ENCODE assay signal across 19 mouse cellular contexts in the genomic region with DNA sequence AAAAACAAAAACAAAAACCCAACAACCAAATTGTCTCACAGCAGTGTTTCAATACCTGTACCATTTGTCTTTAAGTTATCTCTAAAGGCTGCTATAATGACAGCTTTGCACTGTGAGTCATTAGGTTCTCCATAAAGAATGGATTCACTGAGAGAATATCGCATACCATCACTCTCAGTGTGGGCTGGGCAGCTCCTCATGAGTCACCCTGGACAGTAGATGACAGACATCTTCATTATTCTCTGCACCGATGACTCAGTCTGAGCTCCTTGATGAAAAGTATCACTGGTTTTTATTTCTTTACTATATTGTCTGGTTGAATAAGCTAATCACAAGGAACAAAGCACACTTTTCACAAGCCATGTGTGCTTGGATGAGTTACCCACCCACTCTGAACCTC.
DNase-seq lines count a peak whose midpoint lies in the region; ATAC-seq and TF ChIP-seq lines count a peak whose summit lies in the region.
"Had no signal": no experiment of that assay in that cellular context is flagged by ENCODE, and none has a peak within 500 bp of the region (broad histone marks: within the 10 kb centered on the region; RNA-seq: fewer than 3 reads in every experiment).

No protein-coding gene starts in this region.

- no peak overlapping the region for H3K4me3 ChIP-seq in C2C12 (ENCODE audit: insufficient read depth, poor library complexity, severe bottlenecking)
- H3K4me3 ChIP-seq: embryonic facial prominence, embryonic 10.5 days; heart, embryonic 13.5 days had no signal

- H3ac ChIP-seq in C2C12 (ENCODE audit: control insufficient read depth, insufficient read length, low read depth): no peak overlapping the region

- H3K36me3 ChIP-seq in C2C12 (ENCODE audit: control insufficient read depth, insufficient read depth): no peaks in the 10 kb centered on the region
- H3K36me3 ChIP-seq: embryonic facial prominence, embryonic 10.5 days; heart, embryonic 13.5 days had no signal

- ATAC-seq in frontal cortex, adult (ENCODE audit: low TSS enrichment): peak; percentile 74; the same call in 1 of the 2 replicates
- peak; percentile 76 for ATAC-seq in Patski
- ATAC-seq: forebrain, embryonic 16.5 days; hindbrain, embryonic 16.5 days; inflammation-experienced regulatory T-cells, adult 6 months had no signal

- in situ Hi-C loops in Patski (cut with MboI; ENCODE audit: low pct_unique_long_range_greater_than_20kb): no loop called here

- no peak for DNase-seq in frontal cortex, postnatal 14 days (ENCODE audit: low spot score in 2 of 2)
- DNase-seq in 3134 (ENCODE audit: extremely low read depth, insufficient read length, low spot score): peak; percentile 26
- no peak for DNase-seq in Patski (ENCODE audit: low read depth, low spot score)
- DNase-seq in thymus, postnatal 0 days (ENCODE audit: low spot score): no peak
- no peak for DNase-seq in lung, postnatal 14 days
- DNase-seq: adrenal gland, postnatal 14 days; B cell, adult 2 months; cerebellum, adult 2 months; cerebellum, postnatal 10 days; gastrocnemius, postnatal 36 days; heart, postnatal 36 days; kidney, adult 11 months had no signal

- H3K79me3 ChIP-seq in C2C12 (ENCODE audit: low read depth): no peaks in the 10 kb centered on the region

- CTCF ChIA-PET in Patski (lab: Charles Lee): interaction anchor here (1.1 to 1.7 kb wide), 3 partner anchors 9 to 33 kb away, joined by 3 to 4 read pairs (median 3); no protein-coding TSS in a partner anchor

- POLR2A ChIA-PET in Patski (lab: Charles Lee): no interaction called here

- TF ChIP-seq CTCF in C2C12 (IDR thresholded peaks at IDR 0.05; ENCODE audit: control insufficient read depth, insufficient read depth, insufficient read length): no peak
- TF ChIP-seq CTCF in Patski (IDR thresholded peaks at IDR 0.05): no peak

- H3K27me3 ChIP-seq in C2C12 (ENCODE audit: control insufficient read depth, insufficient read depth, insufficient read length) (no peaks in the 10 kb centered on the region), Patski (no peaks in the 10 kb centered on the region)
- H3K27me3 ChIP-seq: heart, embryonic 13.5 days had no signal

- no peaks in the 10 kb centered on the region for H3K79me2 ChIP-seq in C2C12 (ENCODE audit: control insufficient read depth, insufficient read depth)

TF ChIP-seq in C2C12, 6 proteins besides CTCF, POLR2A, EP300 and RAD21:
- TF ChIP-seq USF1 (IDR thresholded peaks at IDR 0.05; ENCODE audit: low read depth) (no peak), MYOG (IDR thresholded peaks at IDR 0.05; ENCODE audit: control insufficient read depth, extremely low read depth, insufficient read length) (no peak), MYOD1 (IDR thresholded peaks at IDR 0.05; ENCODE audit: control insufficient read depth, insufficient read length, low read depth) (no peak), MAX (IDR thresholded peaks at IDR 0.05) (peak; percentile 22), CEBPB (IDR thresholded peaks at IDR 0.05; ENCODE audit: low read depth) (no peak), FOSL1 (IDR thresholded peaks at IDR 0.05; ENCODE audit: insufficient read depth, low read length, poor library complexity, severe bottlenecking) (peak; percentile 99)
TF ChIP-seq in C2C12: peak in this region for 2.
